In genomic region chr2:167292151-167292591, GRCm38 (mm10) we compare ENCODE assay signal across 9 mouse cellular contexts. TPM values are rescaled to one million over a fixed set of nuclear protein-coding genes. Genes with fewer than 3 reads are reported as not detected.
A peak's percentile ranks its signal among the peaks of the same experiment; 100 is the strongest.
DNase-seq lines count a peak whose midpoint lies in the region; ATAC-seq and TF ChIP-seq lines count a peak whose summit lies in the region.
"Had no signal": no experiment of that assay in that cellular context is flagged by ENCODE, and none has a peak within 500 bp of the region (broad histone marks: within the 10 kb centered on the region; RNA-seq: fewer than 3 reads in every experiment).

No protein-coding gene starts in this region.

- H3K9ac ChIP-seq in midbrain, postnatal 0 days (replicated peaks; ENCODE audit: low read length, poor library complexity, severe bottlenecking): no peak overlapping the region
- peak overlapping the region; percentile 38 for H3K9ac ChIP-seq in liver, embryonic 14.5 days (replicated peaks)
- no peak overlapping the region for H3K9ac ChIP-seq in forebrain, embryonic 12.5 days
- H3K9ac ChIP-seq: lung, embryonic 15.5 days had no signal

- peak overlapping the region; percentile 59; the same call in 1 of the 2 replicates for H3K27ac ChIP-seq in midbrain, embryonic 10.5 days (replicated peaks)
- no peak overlapping the region for H3K27ac ChIP-seq in midbrain, postnatal 0 days (ENCODE audit: low read depth, low read length)
- H3K27ac ChIP-seq in liver, embryonic 14.5 days: peak overlapping the region; percentile 78
- H3K27ac ChIP-seq in forebrain, embryonic 12.5 days: no peak overlapping the region
- H3K27ac ChIP-seq: lung, embryonic 15.5 days had no signal

- no peaks in the 10 kb centered on the region for H3K27me3 ChIP-seq in midbrain, embryonic 10.5 days (ENCODE audit: low read depth, poor library complexity, severe bottlenecking)
- H3K27me3 ChIP-seq in midbrain, postnatal 0 days (ENCODE audit: insufficient read depth, low read length): no peaks in the 10 kb centered on the region
- H3K27me3 ChIP-seq in liver, embryonic 14.5 days (ENCODE audit: control insufficient read depth, insufficient read depth, low read length): no peaks in the 10 kb centered on the region
- no peaks in the 10 kb centered on the region for H3K27me3 ChIP-seq in forebrain, embryonic 12.5 days
- H3K27me3 ChIP-seq: lung, embryonic 15.5 days had no signal

- TF ChIP-seq EP300 in liver, embryonic 14.5 days (IDR thresholded peaks at IDR 0.05; ENCODE audit: low read depth): peak; percentile 58

- no peak overlapping the region for H3K4me3 ChIP-seq in midbrain, embryonic 10.5 days
- no peak overlapping the region for H3K4me3 ChIP-seq in midbrain, postnatal 0 days (ENCODE audit: low read depth, low read length)
- H3K4me3 ChIP-seq in liver, embryonic 14.5 days (ENCODE audit: insufficient read depth in 1 of 2, low read depth in 2 of 2, low read length in 2 of 2): peak overlapping the region; percentile 22; a peak in 3 of 4 replicates
- H3K4me3 ChIP-seq in forebrain, embryonic 12.5 days (replicated peaks): no peak overlapping the region
- H3K4me3 ChIP-seq: lung, embryonic 15.5 days had no signal

- no peak overlapping the region for H3K4me2 ChIP-seq in midbrain, postnatal 0 days (ENCODE audit: low read depth, low read length, poor library complexity, severe bottlenecking)
- peak overlapping the region; percentile 63 for H3K4me2 ChIP-seq in liver, embryonic 14.5 days (ENCODE audit: low read depth)
- no peak overlapping the region for H3K4me2 ChIP-seq in forebrain, embryonic 12.5 days
- H3K4me2 ChIP-seq: lung, embryonic 15.5 days had no signal

- DNase-seq in cerebellum, adult 18-20 months: peak; percentile 1 to 2
- DNase-seq in midbrain, embryonic 10.5 days (ENCODE audit: low spot score): no peak
- no peak for DNase-seq in midbrain, postnatal 0 days (ENCODE audit: low spot score)
- peak; percentile 62 to 70 for DNase-seq in heart, postnatal 10 days
- DNase-seq in liver, embryonic 14.5 days (ENCODE audit: low read depth in 3 of 3, low spot score in 3 of 3): peak; percentile 66 to 73 (median 70)
- no peak for DNase-seq in cerebellum, adult 9-10 months

- no peak for ATAC-seq in cerebellum, adult (ENCODE audit: insufficient number of reproducible peaks, low FRiP score, low TSS enrichment)
- ATAC-seq in midbrain, postnatal 0 days (ENCODE audit: low FRiP score): no peak
- ATAC-seq in liver, embryonic 14.5 days (ENCODE audit: insufficient read depth): peak; percentile 88
- ATAC-seq in forebrain, embryonic 12.5 days (ENCODE audit: low FRiP score): no peak

- intact Hi-C loops in heart, postnatal 10 days (cut with DNase I): loop anchor here (1.0 kb wide), 1 partner anchor 11 kb away; no protein-coding TSS in a partner anchor

- WGBS in midbrain, embryonic 10.5 days: 85% methylated on average over 4 of the region's 4 CpGs
- 82% methylated on average over 4 of the region's 4 CpGs for WGBS in midbrain, postnatal 0 days
- WGBS in liver, embryonic 14.5 days (ENCODE audit: insufficient replicate concordance): 34% methylated on average over 4 of the region's 4 CpGs
- 81% methylated on average over 4 of the region's 4 CpGs for WGBS in forebrain, embryonic 12.5 days

- H3K9me3 ChIP-seq in midbrain, embryonic 10.5 days (replicated peaks): no peaks in the 10 kb centered on the region
- H3K9me3 ChIP-seq in midbrain, postnatal 0 days (ENCODE audit: low read length): no peaks in the 10 kb centered on the region
- no peaks in the 10 kb centered on the region for H3K9me3 ChIP-seq in liver, embryonic 14.5 days (ENCODE audit: control insufficient read depth, low read length)
- no peaks in the 10 kb centered on the region for H3K9me3 ChIP-seq in forebrain, embryonic 12.5 days
- H3K9me3 ChIP-seq: lung, embryonic 15.5 days had no signal

- peaks cover 26% of the 10 kb centered on the region for H3K4me1 ChIP-seq in midbrain, embryonic 10.5 days
- H3K4me1 ChIP-seq in midbrain, postnatal 0 days (ENCODE audit: insufficient read depth, low read length): no peaks in the 10 kb centered on the region
- peaks cover 23 to 31% of the 10 kb centered on the region in 2 experiments for H3K4me1 ChIP-seq in liver, embryonic 14.5 days (replicated peaks; ENCODE audit: control insufficient read depth in 2 of 2, insufficient read depth in 2 of 2, low read length in 1 of 2)
- peaks cover 4% of the 10 kb centered on the region; the same call in 1 of the 2 replicates for H3K4me1 ChIP-seq in forebrain, embryonic 12.5 days

- TF ChIP-seq CTCF in midbrain, postnatal 0 days (IDR thresholded peaks at IDR 0.05): no peak
- TF ChIP-seq CTCF in liver, embryonic 14.5 days (IDR thresholded peaks at IDR 0.05; ENCODE audit: low read depth): no peak

- no peaks in the 10 kb centered on the region for H3K36me3 ChIP-seq in midbrain, embryonic 10.5 days
- no peaks in the 10 kb centered on the region for H3K36me3 ChIP-seq in midbrain, postnatal 0 days (ENCODE audit: insufficient read depth, low read length)
- no peaks in the 10 kb centered on the region for H3K36me3 ChIP-seq in liver, embryonic 14.5 days (replicated peaks; ENCODE audit: control insufficient read depth, insufficient read depth, low read depth)
- no peaks in the 10 kb centered on the region for H3K36me3 ChIP-seq in forebrain, embryonic 12.5 days (replicated peaks)
- H3K36me3 ChIP-seq: lung, embryonic 15.5 days had no signal

RNA-seq across cellular contexts. Expression of gene Ptgis, which starts 51.8 kb away (rescaled TPM):
- polyA plus RNA-seq in midbrain, embryonic 10.5 days (2016; fragmentation: Nextera tagmentation; extraction: Ambion mirVana): 11.7 and 12.7 TPM in 2 replicates
- total RNA-seq in midbrain, postnatal 0 days (2014; rRNA removed): 4.3 and 6.1 TPM in 2 replicates
- polyA plus RNA-seq in midbrain, postnatal 0 days (2015; fragmentation: Nextera tagmentation; extraction: Ambion mirVana): 3.9 and 4.7 TPM in 2 replicates
- total RNA-seq in heart, postnatal 10 days (2021): 10 to 100 TPM; 35.8 to 39.7 TPM
- 0.36 and 0.39 TPM in 2 replicates for polyA plus RNA-seq in liver, embryonic 14.5 days (2012; rRNA removed)
- polyA plus RNA-seq in liver, embryonic 14.5 days (2014; fragmentation: Nextera tagmentation; extraction: Ambion mirVana): 0.33 and 0.46 TPM in 2 replicates
- polyA plus RNA-seq in forebrain, embryonic 12.5 days (2016; fragmentation: Nextera tagmentation; extraction: Ambion mirVana): 4.8 and 6.0 TPM in 2 replicates

RNA-seq across cellular contexts. Expression of gene B4galt5, which starts 56.8 kb away (rescaled TPM):
- polyA plus RNA-seq in midbrain, embryonic 10.5 days (2016; fragmentation: Nextera tagmentation; extraction: Ambion mirVana): 9.1 and 9.9 TPM in 2 replicates
- 64.1 and 88.3 TPM in 2 replicates for total RNA-seq in midbrain, postnatal 0 days (2014; rRNA removed)
- polyA plus RNA-seq in midbrain, postnatal 0 days (2015; fragmentation: Nextera tagmentation; extraction: Ambion mirVana): 29.1 and 35.6 TPM in 2 replicates
- total RNA-seq in heart, postnatal 10 days (2021): 10 to 100 TPM; 21.2 to 23.5 TPM
- 2.3 TPM in 2 replicates for polyA plus RNA-seq in liver, embryonic 14.5 days (2012; rRNA removed)
- 2.3 and 2.7 TPM in 2 replicates for polyA plus RNA-seq in liver, embryonic 14.5 days (2014; fragmentation: Nextera tagmentation; extraction: Ambion mirVana)
- polyA plus RNA-seq in forebrain, embryonic 12.5 days (2016; fragmentation: Nextera tagmentation; extraction: Ambion mirVana): 7.6 and 13.4 TPM in 2 replicates

Comparison
In these comparisons a context has a peak if more than half of its experiments do, and no peak if none do; other contexts are left out.
1. DNase-seq: peak in cerebellum, adult 18-20 months (2 of 2), heart, postnatal 10 days (2 of 2) and liver, embryonic 14.5 days (3 of 3); none in midbrain, embryonic 10.5 days (single experiment), midbrain, postnatal 0 days (single experiment) and cerebellum, adult 9-10 months (single experiment).
2. H3K27ac ChIP-seq: peak in midbrain, embryonic 10.5 days (single experiment) and liver, embryonic 14.5 days (single experiment); none in midbrain, postnatal 0 days (single experiment) and forebrain, embryonic 12.5 days (single experiment).
3. H3K4me3 ChIP-seq: peak in liver, embryonic 14.5 days (2 of 2); none in midbrain, embryonic 10.5 days (single experiment), midbrain, postnatal 0 days (single experiment) and forebrain, embryonic 12.5 days (single experiment).